Mouse (Mus musculus) heart, postnatal 0 days (tissue): Measurements from ENCODE around the gene Tbxas1. TPM values are rescaled to one million over a fixed set of nuclear protein-coding genes. Genes with fewer than 3 reads are reported as not detected.

ENCODE experiments used
- ATAC-seq: fragments of 200-750 bp; cut with Nextera tagmentation; 2 replicates; pipeline ENCODE4 v1.8.0; 2017; ENCODE audit warnings: low read depth, moderate number of reproducible peaks, moderate library complexity; ENCODE audit not compliant: insufficient read depth
- DNase-seq: peaks from one replicate; pipeline ENCODE4 v3.0.0-alpha.2; 2016; ENCODE audit warnings: low spot score
- H3K27ac ChIP-seq: fragments of 300-500 bp; sonication (generic); 2 replicates; pipeline ENCODE4 v1.5.1; 2014; ENCODE audit warnings: low read depth, mild to moderate bottlenecking
- H3K27me3 ChIP-seq: fragments of 300-500 bp; sonication (generic); 2 replicates; pipeline ENCODE4 v1.6.1; 2014; ENCODE audit warnings: low read length, mixed read lengths; ENCODE audit not compliant: control insufficient read depth, insufficient read depth
- H3K36me3 ChIP-seq: fragments of 300-500 bp; sonication (generic); replicated peaks from 2 replicates; pipeline ENCODE4 v1.6.1; 2014; ENCODE audit warnings: low read length, mixed read lengths; ENCODE audit not compliant: control insufficient read depth, insufficient read depth
- H3K4me1 ChIP-seq: fragments of 300-500 bp; sonication (generic); 2 replicates; pipeline ENCODE4 v1.6.1; 2014; ENCODE audit warnings: antibody characterized with exemption; ENCODE audit not compliant: control insufficient read depth, insufficient read depth
- H3K4me2 ChIP-seq: fragments of 300-500 bp; sonication (generic); 2 replicates; pipeline ENCODE4 v1.6.1; 2014; ENCODE audit warnings: low read depth, mild to moderate bottlenecking, low read length, moderate library complexity
- H3K4me3 ChIP-seq: fragments of 300-500 bp; sonication (generic); 2 replicates; pipeline ENCODE4 v1.5.1; 2014; ENCODE audit warnings: low read depth, low read length
- H3K9ac ChIP-seq: fragments of 300-500 bp; sonication (generic); replicated peaks from 2 replicates; pipeline ENCODE4 v1.6.1; 2014; ENCODE audit warnings: low read depth, low read length, mixed read lengths
- H3K9me3 ChIP-seq: fragments of 300-500 bp; sonication (generic); replicated peaks from 2 replicates; pipeline ENCODE4 v1.6.1; 2016; ENCODE audit warnings: low read length; ENCODE audit not compliant: control insufficient read depth
- CTCF ChIP-seq: IDR thresholded peaks from 2 replicates; pipeline ENCODE4 v1.5.1; 2016; ENCODE audit warnings: antibody characterized with exemption, control low read depth, low read depth
- EP300 ChIP-seq: IDR thresholded peaks from 2 replicates; pipeline ENCODE4 v1.6.1; 2016; ENCODE audit warnings: antibody characterized with exemption, low read depth
- WGBS: fragments of 180-500 bp; shearing (Covaris S2); extraction: QIAGEN DNeasy Blood & Tissue Kit; methylation state at CpG from one replicate; pipeline ENCODE4 v1.1.7; 2014; 5-methylcytosine and 5-hydroxymethylcytosine counted together
- polyA plus RNA-seq: library from polyadenylated mRNA; unstranded; fragments of >200 nt; fragmentation: Nextera tagmentation; extraction: Ambion mirVana; gene quantifications from 2 replicates; pipeline ENCODE4 v1.2.1, GENCODE M21; 2015
- total RNA-seq: library from RNA; depleted of rRNA; stranded (reverse); fragments of >200 nt; gene quantifications from 2 replicates; pipeline ENCODE4 v1.2.3, GENCODE M21; 2014; ENCODE audit warnings: low replicate concordance

The Tbxas1 gene
- total and polyA plus RNA-seq, 2 experiments from 2014 or later = 0.64 to 1.6 TPM

DNA sequence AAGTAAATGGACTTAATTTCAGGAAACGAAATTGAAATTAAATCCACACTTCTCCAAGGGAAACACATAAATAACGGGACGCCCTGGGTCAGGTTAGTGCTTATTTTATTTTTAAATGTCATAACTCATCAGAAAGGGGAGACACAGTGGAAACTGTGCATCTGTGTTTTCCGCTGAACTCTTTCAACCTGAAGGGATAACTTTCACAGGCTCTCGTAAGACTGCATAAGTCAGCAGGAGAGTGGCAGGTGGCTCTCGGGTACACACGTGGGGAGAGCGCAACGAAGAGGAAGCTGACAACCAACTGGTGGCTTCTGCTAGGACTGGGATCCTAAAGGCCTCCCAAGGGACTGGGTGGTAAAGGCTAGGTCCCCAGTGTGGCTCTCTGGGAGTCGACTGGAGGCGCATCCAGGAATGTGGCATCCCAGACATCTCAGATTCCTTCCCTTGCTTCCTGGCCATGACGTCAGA is 128.8 kb downstream of the Tbxas1 start:
- WGBS = 68% methylated on average over 12 of the region's 12 CpGs

DNA sequence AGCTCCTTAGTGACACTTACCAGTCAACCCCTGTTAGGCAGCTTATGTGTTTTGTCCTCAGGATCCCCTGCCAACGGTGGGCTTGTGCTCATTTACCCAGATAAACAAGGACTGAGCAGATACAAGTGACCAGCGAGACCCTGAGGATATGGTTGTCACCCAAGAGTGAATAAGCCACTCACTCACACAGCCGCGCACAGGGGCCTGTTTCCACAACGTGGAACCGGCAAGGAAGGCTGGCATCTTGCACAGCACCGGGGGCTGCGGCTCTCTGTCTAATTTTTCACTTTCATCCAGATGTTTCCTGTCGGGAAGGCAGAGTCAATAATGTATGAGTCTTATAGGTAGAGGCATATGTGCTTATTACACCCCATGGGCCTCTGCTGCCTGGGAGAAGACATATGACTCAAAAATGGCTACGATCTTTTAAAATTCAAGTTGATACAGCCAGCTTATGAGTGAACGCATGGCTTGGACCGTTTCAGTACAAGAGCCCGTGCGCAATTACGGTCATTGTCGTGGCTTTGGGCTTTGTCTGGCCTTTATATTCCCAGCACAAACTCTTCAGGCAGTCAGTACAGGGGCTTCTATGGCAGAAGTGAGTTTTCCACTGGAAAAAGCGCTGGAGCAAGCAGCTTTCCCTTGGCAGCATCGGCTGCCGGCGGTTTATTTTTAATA is 130.2 kb downstream of the Tbxas1 start:
- 0 out of 2 replicates have a peak, but pooled peaks cover 7% of the 10 kb centered on the region for H3K4me1 ChIP-seq
- no peak overlapping the region for H3K4me3 ChIP-seq
- no peak for TF ChIP-seq CTCF
- H3K36me3 ChIP-seq = no peaks in the 10 kb centered on the region
- no peak overlapping the region for H3K9ac ChIP-seq
- no peak for ATAC-seq
- no peaks in the 10 kb centered on the region for H3K27me3 ChIP-seq
- no peaks in the 10 kb centered on the region for H3K9me3 ChIP-seq
- 78% methylated on average over 20 of the region's 20 CpGs for WGBS
- no peak for DNase-seq
- no peak overlapping the region for H3K4me2 ChIP-seq
- H3K27ac ChIP-seq = no peak overlapping the region

More for the DNA sequence above, 128.8 kb downstream of the Tbxas1 start:
- TF ChIP-seq EP300 = no peak
- no peak for TF ChIP-seq CTCF
- no peak overlapping the region for H3K27ac ChIP-seq
- H3K4me1 ChIP-seq = 0 out of 2 replicates have a peak, but pooled peaks cover 7% of the 10 kb centered on the region
- H3K4me3 ChIP-seq = no peak overlapping the region
- no peaks in the 10 kb centered on the region for H3K36me3 ChIP-seq
- no peak overlapping the region for H3K9ac ChIP-seq
- no peak overlapping the region for H3K4me2 ChIP-seq
- DNase-seq (no peak), ATAC-seq (no peak)
- no peaks in the 10 kb centered on the region for H3K27me3 ChIP-seq
- no peaks in the 10 kb centered on the region for H3K9me3 ChIP-seq

DNA sequence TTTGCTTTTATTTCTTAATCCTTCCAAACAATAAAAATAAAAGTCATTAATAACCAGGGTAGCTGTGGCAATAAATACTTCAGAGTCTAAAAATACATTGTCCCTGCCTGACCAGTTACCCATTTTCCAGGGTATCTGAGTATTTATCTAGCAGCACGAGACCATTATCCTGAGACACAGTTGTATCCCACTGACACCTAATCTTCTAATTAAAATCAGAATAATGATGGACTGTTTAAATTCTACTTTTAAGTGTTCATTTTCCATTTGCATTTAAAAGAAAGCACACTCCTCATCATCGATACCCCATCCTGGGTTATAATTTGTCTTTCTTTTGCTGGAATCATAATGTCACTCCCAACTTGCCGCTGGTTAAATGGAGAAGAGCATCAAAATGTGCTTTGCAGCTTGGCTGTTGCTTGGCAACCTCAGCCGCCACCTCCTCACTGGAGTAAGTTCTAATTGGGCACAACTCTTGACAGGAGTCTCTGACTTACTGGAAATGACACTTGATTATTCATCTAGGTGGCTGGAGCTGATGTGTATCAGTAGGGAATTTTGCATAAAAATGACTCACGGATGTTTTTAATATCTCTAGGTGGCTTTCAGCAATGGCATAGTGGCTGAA is 130.9 kb downstream of the Tbxas1 start:
- H3K27ac ChIP-seq = no peak overlapping the region
- no peak for DNase-seq

DNA sequence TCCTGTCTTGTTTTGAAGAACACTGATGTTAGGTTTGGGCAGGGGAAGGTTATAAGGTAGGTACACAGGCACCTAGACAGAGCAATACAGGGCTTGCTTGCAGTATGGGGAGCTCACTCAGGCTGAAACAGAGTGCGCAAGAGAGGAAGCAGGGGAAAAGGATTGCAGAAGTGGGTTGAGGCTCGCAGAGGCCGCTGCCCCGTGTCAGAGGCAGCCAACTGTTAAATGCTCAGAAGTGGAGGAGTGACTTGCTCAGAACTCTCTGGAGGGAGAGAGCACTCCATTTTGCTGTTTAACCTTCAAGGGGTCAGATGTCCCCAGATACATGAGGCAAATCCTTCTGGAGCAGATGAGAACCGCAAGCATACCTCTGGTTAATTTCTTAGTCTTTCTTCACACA is 132.0 kb downstream of the Tbxas1 start:
- no peak overlapping the region for H3K9ac ChIP-seq
- H3K27ac ChIP-seq = no peak overlapping the region
- no peaks in the 10 kb centered on the region for H3K9me3 ChIP-seq
- 0 out of 2 replicates have a peak, but pooled peaks cover 7% of the 10 kb centered on the region for H3K4me1 ChIP-seq
- no peak overlapping the region for H3K4me3 ChIP-seq
- 45% methylated on average over 5 of the region's 5 CpGs for WGBS
- no peak overlapping the region for H3K4me2 ChIP-seq
- ATAC-seq (no peak), DNase-seq (no peak)
- TF ChIP-seq CTCF = no peak
- TF ChIP-seq EP300 = no peak
- H3K36me3 ChIP-seq = no peaks in the 10 kb centered on the region
- H3K27me3 ChIP-seq = no peaks in the 10 kb centered on the region

More for the DNA sequence above, 130.9 kb downstream of the Tbxas1 start:
- Histone ChIP-seq H3K9ac (no peak overlapping the region), H3K4me1 (0 out of 2 replicates have a peak, but pooled peaks cover 7% of the 10 kb centered on the region), H3K27me3 (no peaks in the 10 kb centered on the region), H3K36me3 (no peaks in the 10 kb centered on the region), H3K4me2 (no peak overlapping the region), H3K4me3 (no peak overlapping the region), H3K9me3 (no peaks in the 10 kb centered on the region)
- no peak for ATAC-seq
- TF ChIP-seq EP300 (no peak), CTCF (no peak)
- 80% methylated on average over 5 of the region's 5 CpGs for WGBS

- 71% methylated on average over 4 of the region's 4 CpGs for WGBS
- no peak for TF ChIP-seq CTCF
- TF ChIP-seq EP300 = no peak
- Histone ChIP-seq H3K27ac (no peak overlapping the region), H3K9ac (no peak overlapping the region), H3K9me3 (peaks cover 4% of the 10 kb centered on the region), H3K4me3 (no peak overlapping the region), H3K36me3 (no peaks in the 10 kb centered on the region), H3K4me2 (no peak overlapping the region), H3K27me3 (no peaks in the 10 kb centered on the region), H3K4me1 (0 out of 2 replicates have a peak, but pooled peaks cover 7% of the 10 kb centered on the region)
- DNase-seq (no peak), ATAC-seq (no peak)
These were observed 132.9 kb downstream of the Tbxas1 start for GRCm38 (mm10) chr6:39008116-39008515.
